Mouse (Mus musculus) forebrain, embryonic 16.5 days (tissue): ENCODE results near the gene Adora3. TPM values are rescaled to one million over a fixed set of nuclear protein-coding genes. Genes with fewer than 3 reads are reported as not detected.
"Not testable (repeated sequence)": the region's sequence is repeated elsewhere in the genome, so short reads cannot be mapped to it uniquely, and the experiment has no call there.

ENCODE experiments used
- ATAC-seq: fragments of 200-750 bp; cut with Nextera tagmentation; 2 replicates; pipeline ENCODE4 v1.8.0; 2017; ENCODE audit warnings: mild to moderate bottlenecking, moderate library complexity
- H3K27ac ChIP-seq: fragments of 300-500 bp; sonication (generic); 2 replicates; pipeline ENCODE4 v1.5.1; 2014; ENCODE audit warnings: low read length, control low read depth
- H3K27me3 ChIP-seq: fragments of 300-500 bp; sonication (generic); replicated peaks from 2 replicates; pipeline ENCODE4 v1.6.1; 2014; ENCODE audit warnings: low read length; ENCODE audit not compliant: control insufficient read depth, insufficient read depth
- H3K36me3 ChIP-seq: fragments of 300-500 bp; sonication (generic); 2 replicates; pipeline ENCODE4 v1.6.1; 2014; ENCODE audit not compliant: control insufficient read depth, insufficient read depth
- H3K4me1 ChIP-seq: fragments of 300-500 bp; sonication (generic); replicated peaks from 2 replicates; pipeline ENCODE4 v1.6.1; 2014; ENCODE audit warnings: low read length; ENCODE audit not compliant: control insufficient read depth, insufficient read depth
- H3K4me2 ChIP-seq: fragments of 300-500 bp; sonication (generic); 2 replicates; pipeline ENCODE4 v1.6.1; 2014; ENCODE audit warnings: mild to moderate bottlenecking, low read length, control low read depth
- H3K4me3 ChIP-seq: fragments of 300-500 bp; sonication (generic); replicated peaks from 2 replicates; pipeline ENCODE4 v1.5.1; 2014; ENCODE audit warnings: mild to moderate bottlenecking, low read length, control low read depth
- H3K9ac ChIP-seq: fragments of 300-500 bp; sonication (generic); replicated peaks from 2 replicates; pipeline ENCODE4 v1.6.1; 2014; ENCODE audit warnings: low read depth, low read length, control low read depth
- H3K9me3 ChIP-seq: fragments of 300-500 bp; sonication (generic); 2 replicates; pipeline ENCODE4 v1.6.1; 2016; ENCODE audit warnings: low read length; ENCODE audit not compliant: control insufficient read depth
- WGBS: fragments of 180-500 bp; shearing (Covaris S2); extraction: QIAGEN DNeasy Blood & Tissue Kit; methylation state at CpG from one replicate; pipeline ENCODE4 v1.1.7; 2014; 5-methylcytosine and 5-hydroxymethylcytosine counted together
- polyA plus RNA-seq: library from polyadenylated mRNA; unstranded; fragments of >200 nt; fragmentation: Nextera tagmentation; extraction: Ambion mirVana; gene quantifications from 2 replicates; pipeline ENCODE4 v1.2.1, GENCODE M21; 2015

Gene Adora3
- polyA plus RNA-seq, 1 experiment from 2014 or later = 0.11 TPM

DNA sequence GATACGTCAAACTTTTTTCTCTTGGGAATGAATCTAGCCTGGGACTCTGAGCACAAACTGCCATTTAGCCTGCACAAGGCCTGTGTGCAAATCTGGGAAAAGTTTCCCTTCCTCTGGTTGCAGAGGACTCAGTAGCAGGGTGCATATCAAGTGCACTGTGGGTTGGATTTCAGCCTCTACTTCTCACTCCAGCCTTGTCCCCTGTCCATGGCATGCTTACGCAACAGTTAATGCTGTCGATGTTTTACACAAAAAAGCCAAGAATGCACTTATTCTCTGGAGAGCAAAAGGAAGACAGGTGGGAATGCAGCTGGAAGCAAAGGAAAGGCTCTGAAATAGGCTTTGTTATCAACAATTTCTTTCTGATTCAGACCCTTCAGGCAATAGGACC, 47.7 kb downstream of the Adora3 start:
- Histone ChIP-seq H3K4me1 (no peaks in the 10 kb centered on the region), H3K9ac (no peak overlapping the region), H3K27ac (no peak overlapping the region), H3K4me3 (no peak overlapping the region), H3K9me3 (no peaks in the 10 kb centered on the region), H3K36me3 (no peaks in the 10 kb centered on the region), H3K27me3 (no peaks in the 10 kb centered on the region), H3K4me2 (no peak overlapping the region)
- WGBS = 76% methylated on average over 3 of the region's 3 CpGs
- ATAC-seq = no peak

DNA sequence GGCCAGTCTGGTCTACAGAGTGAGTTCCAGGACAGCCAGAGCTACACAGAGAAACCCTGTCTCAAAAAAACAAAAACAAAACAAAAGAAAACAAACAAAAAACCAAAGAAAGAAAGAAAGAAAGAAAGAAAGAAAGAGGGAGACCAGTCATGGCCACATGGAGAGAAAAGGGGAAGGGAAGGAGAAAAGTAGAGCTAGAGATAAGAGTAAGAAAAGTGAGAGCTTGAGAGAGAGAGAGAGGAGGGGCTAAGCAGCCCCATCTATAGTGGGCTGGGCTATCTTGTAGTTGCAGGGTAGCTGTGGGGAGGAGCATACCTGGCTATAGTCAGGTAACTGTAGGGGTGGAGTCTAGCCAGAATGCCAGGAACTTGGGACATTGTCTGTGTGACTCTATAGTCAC, 50.1 kb downstream of the Adora3 start:
- not testable (repeated sequence) for H3K27ac ChIP-seq, ATAC-seq, H3K9ac ChIP-seq, H3K4me1 ChIP-seq, H3K9me3 ChIP-seq, H3K27me3 ChIP-seq, H3K4me2 ChIP-seq, H3K4me3 ChIP-seq, H3K36me3 ChIP-seq

DNA sequence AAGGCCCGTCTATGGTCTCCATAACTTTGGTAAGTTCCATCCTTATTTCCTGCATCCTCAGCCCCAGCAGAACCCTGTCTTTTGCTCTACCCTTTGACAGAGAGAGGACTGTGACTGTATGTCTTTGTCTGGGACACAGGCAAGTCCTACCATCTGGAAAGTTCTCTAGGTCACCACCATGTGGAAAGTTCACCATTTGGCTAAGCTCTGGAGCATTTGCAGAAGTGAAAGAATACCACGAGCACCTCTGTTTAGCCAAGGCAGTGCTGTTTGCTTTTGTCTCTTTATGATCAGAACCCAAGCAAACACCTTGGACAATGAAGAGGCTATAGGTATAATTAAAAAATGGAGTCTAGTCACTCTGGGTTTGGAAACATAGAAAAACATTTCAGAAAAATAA, 51.3 kb downstream of the Adora3 start:
- Histone ChIP-seq H3K36me3 (no peaks in the 10 kb centered on the region), H3K9ac (no peak overlapping the region), H3K27ac (no peak overlapping the region), H3K4me3 (no peak overlapping the region), H3K4me2 (no peak overlapping the region), H3K9me3 (no peaks in the 10 kb centered on the region), H3K27me3 (no peaks in the 10 kb centered on the region), H3K4me1 (no peaks in the 10 kb centered on the region)
- 80% methylated on average over 2 of the region's 2 CpGs for WGBS
- no peak for ATAC-seq

DNA sequence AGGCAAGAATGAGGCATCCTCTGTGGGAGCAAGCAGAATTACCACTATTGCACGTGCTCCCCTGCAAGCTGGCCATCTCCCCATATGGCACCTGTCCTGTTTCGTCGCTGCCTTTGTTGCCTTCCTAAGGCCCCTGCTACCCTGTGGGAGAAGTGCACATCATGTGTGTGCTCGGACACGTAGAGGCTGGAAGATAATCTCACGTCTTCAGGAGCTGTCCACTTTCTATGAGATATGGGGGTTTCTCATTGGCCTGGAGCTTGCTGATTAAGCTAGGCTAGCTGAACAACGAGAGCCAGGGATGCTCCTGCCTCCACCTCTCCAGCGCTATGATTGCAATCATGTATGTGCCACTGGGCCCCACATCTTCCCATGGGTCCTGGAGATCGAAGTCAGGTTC, 54.0 kb downstream of the Adora3 start:
- Histone ChIP-seq H3K9ac (no peak overlapping the region), H3K4me2 (no peak overlapping the region), H3K4me3 (no peak overlapping the region), H3K27me3 (no peaks in the 10 kb centered on the region), H3K36me3 (no peaks in the 10 kb centered on the region), H3K9me3 (no peaks in the 10 kb centered on the region), H3K27ac (no peak overlapping the region), H3K4me1 (no peaks in the 10 kb centered on the region)
- WGBS = 90% methylated on average over 9 of the region's 9 CpGs
- no peak for ATAC-seq

DNA sequence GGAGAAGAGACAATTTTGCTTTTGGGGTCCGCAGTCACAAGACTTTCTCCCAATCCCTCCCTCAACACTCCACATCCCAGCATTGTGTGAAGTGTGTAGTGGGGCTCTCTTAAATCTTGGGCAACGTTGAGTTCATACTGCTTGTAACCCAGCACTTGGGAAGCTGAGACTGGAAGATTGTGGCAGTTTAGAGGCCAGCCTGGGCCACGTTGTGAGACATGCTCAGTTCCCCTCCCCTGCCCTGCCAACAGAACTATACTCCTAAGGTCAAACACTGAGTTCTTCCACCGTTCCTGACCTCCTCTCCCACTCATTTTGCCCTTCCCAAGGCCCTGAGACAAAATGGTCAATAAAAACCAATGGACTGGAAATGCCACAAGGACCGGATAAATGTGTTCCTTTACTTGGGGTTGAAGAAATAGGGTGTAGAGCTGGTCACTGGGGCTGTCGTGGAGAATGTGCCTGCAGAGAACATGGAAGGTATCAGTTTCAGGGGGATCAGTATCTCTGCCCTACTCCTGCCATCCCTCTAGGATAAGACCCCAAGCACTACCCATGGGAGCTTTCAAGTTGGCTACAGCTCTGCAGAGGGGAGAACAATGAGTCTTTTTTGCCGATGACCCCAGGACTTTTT, 57.0 kb downstream of the Adora3 start:
- ATAC-seq = no peak
- no peaks in the 10 kb centered on the region for H3K4me1 ChIP-seq
- H3K36me3 ChIP-seq = no peaks in the 10 kb centered on the region
- H3K27ac ChIP-seq = no peak overlapping the region
- no peak overlapping the region for H3K4me3 ChIP-seq
- no peak overlapping the region for H3K4me2 ChIP-seq
- 83% methylated on average over 7 of the region's 7 CpGs for WGBS
- H3K27me3 ChIP-seq = no peaks in the 10 kb centered on the region
- H3K9ac ChIP-seq = no peak overlapping the region
- H3K9me3 ChIP-seq = no peaks in the 10 kb centered on the region

DNA sequence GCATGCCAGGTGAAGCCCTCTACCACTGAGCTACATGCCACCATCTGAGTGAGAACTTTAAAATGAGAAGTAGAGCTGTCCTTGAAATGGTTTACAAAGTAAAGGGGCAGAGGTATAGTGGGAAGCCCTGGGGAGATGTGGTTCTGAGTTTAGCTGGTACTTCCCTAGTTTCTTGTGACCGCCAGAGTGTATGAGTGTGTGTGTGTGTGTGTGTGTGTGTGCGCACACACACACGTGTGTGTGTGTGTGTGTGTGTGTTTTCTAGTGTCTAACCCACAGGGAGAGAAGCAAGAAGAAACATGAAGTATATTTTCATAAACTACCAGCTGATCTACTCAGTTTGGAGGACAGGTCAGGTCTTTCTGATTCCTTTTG, 57.5 kb downstream of the Adora3 start:
- no peak overlapping the region for H3K4me3 ChIP-seq
- H3K9ac ChIP-seq = no peak overlapping the region
- H3K27ac ChIP-seq = no peak overlapping the region
- no peak overlapping the region for H3K4me2 ChIP-seq
- H3K27me3 ChIP-seq = no peaks in the 10 kb centered on the region
- no peak for ATAC-seq
- H3K4me1 ChIP-seq = no peaks in the 10 kb centered on the region
- 82% methylated on average over 3 of the region's 3 CpGs for WGBS
- no peaks in the 10 kb centered on the region for H3K9me3 ChIP-seq
- no peaks in the 10 kb centered on the region for H3K36me3 ChIP-seq

DNA sequence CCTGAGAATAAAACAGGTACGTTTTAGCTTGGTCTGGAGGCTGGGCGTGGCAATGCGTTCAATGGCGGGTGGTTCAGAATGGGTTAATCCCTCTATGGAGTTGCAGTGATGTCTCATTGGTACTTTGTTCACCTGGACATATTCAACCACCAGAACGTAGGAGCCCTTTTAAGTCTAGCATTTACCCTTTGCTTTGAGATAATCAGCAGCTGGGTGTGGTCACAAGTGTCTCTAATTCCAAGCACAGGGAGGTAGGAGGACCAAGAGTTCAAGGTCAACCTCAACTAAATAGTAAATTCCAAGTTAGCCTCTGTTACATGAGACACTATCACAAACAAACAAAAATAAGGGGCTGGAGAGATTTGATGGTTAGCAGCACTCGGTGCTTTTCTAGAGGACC, 58.1 kb downstream of the Adora3 start:
- Histone ChIP-seq H3K4me3 (no peak overlapping the region), H3K4me1 (no peaks in the 10 kb centered on the region), H3K27ac (no peak overlapping the region), H3K36me3 (no peaks in the 10 kb centered on the region), H3K9me3 (no peaks in the 10 kb centered on the region), H3K4me2 (no peak overlapping the region), H3K27me3 (no peaks in the 10 kb centered on the region), H3K9ac (no peak overlapping the region)
- ATAC-seq = no peak
- 87% methylated on average over 6 of the region's 6 CpGs for WGBS

DNA sequence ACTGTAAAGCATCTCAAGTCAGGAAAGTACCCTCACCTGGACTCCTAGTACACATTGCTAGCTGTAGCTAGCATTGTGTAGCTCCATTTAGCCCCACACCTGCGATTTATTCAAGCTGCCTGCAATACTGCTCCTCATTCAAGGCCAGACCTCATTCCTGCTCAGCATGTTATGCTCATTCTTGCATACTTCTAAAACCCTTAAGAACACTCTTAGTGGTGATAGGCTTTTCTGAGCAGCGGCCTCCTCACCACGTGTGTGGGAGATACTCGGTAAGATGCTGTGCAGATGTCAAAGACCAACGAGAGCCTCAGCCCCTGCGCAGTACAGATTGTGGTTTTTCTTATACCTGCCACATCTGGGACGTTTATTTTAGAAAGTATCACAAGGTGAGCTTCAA, 59.2 kb downstream of the Adora3 start:
- H3K9ac ChIP-seq = no peak overlapping the region
- no peaks in the 10 kb centered on the region for H3K36me3 ChIP-seq
- 86% methylated on average over 7 of the region's 7 CpGs for WGBS
- no peaks in the 10 kb centered on the region for H3K4me1 ChIP-seq
- no peaks in the 10 kb centered on the region for H3K9me3 ChIP-seq
- no peak overlapping the region for H3K4me2 ChIP-seq
- H3K27ac ChIP-seq = no peak overlapping the region
- H3K27me3 ChIP-seq = no peaks in the 10 kb centered on the region
- ATAC-seq = no peak
- H3K4me3 ChIP-seq = no peak overlapping the region

DNA sequence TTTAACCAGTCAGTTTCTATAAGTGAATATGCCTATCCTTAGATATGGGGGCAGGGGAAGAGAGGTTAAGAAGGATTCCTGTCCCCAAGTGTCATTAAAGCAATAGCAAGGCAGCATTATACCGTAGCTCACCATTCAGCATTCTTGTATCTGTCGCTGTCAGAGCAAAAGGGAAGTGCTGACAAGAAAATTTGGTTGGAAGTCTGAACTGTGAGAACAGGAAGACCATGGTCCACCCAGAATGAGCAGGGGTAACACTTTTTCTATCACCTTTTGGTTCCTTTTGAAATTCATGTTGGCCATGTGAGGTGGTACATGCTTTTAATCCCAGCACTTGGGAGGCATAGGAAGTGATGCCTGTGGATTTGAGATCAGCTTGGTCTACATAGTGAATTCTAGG, 60.4 kb downstream of the Adora3 start:
- 94% methylated on average over 2 of the region's 2 CpGs for WGBS
- no peaks in the 10 kb centered on the region for H3K27me3 ChIP-seq
- H3K9ac ChIP-seq = no peak overlapping the region
- no peaks in the 10 kb centered on the region for H3K36me3 ChIP-seq
- no peak overlapping the region for H3K27ac ChIP-seq
- no peak overlapping the region for H3K4me2 ChIP-seq
- no peaks in the 10 kb centered on the region for H3K4me1 ChIP-seq
- no peak overlapping the region for H3K4me3 ChIP-seq
- no peaks in the 10 kb centered on the region for H3K9me3 ChIP-seq
- ATAC-seq = no peak
